Mouse (Mus musculus): ENCODE measurements around the gene Micall2. TPM values are rescaled to one million over a fixed set of nuclear protein-coding genes. Genes with fewer than 3 reads are reported as not detected.
"Not testable (repeated sequence)": the region's sequence is repeated elsewhere in the genome, so short reads cannot be mapped to it uniquely, and the experiment has no call there.

The Micall2 gene
- polyA plus RNA-seq, 1 experiment from 2014 or later, result 12.7 TPM

- H3K4me3 ChIP-seq (replicated peaks; ENCODE audit: low read depth, low read length), result no peak overlapping the region
- no peak overlapping the region for H3K9ac ChIP-seq (replicated peaks; ENCODE audit: low read length)
- no peaks in the 10 kb centered on the region for H3K27me3 ChIP-seq (ENCODE audit: control insufficient read depth, insufficient read depth, low read length)
- peaks cover 95% of the 10 kb centered on the region for H3K36me3 ChIP-seq (ENCODE audit: control insufficient read depth, insufficient read depth, low read length)
- no peak for DNase-seq
- 91% methylated on average over 12 of the region's 12 CpGs for WGBS
- no peaks in the 10 kb centered on the region for H3K4me1 ChIP-seq (ENCODE audit: control insufficient read depth, insufficient read depth, low read length)
- H3K4me2 ChIP-seq (ENCODE audit: low read length), result no peak overlapping the region
- H3K9me3 ChIP-seq (ENCODE audit: control insufficient read depth, low read length), result no peaks in the 10 kb centered on the region
- no peak for ATAC-seq (ENCODE audit: low FRiP score, low TSS enrichment)
- no peak overlapping the region for H3K27ac ChIP-seq (replicated peaks; ENCODE audit: low read depth, low read length)
Observed at GRCm38 (mm10) chr5:139756135-139756534, 20.0 kb upstream of the Micall2 start.

- WGBS, result 28% methylated on average over 12 of the region's 12 CpGs
- H3K4me2 ChIP-seq (ENCODE audit: low read length), result no peak overlapping the region
- H3K4me1 ChIP-seq (ENCODE audit: control insufficient read depth, insufficient read depth, low read length), result no peaks in the 10 kb centered on the region
- no peak overlapping the region for H3K27ac ChIP-seq (replicated peaks; ENCODE audit: low read depth, low read length)
- peaks cover 95% of the 10 kb centered on the region for H3K36me3 ChIP-seq (ENCODE audit: control insufficient read depth, insufficient read depth, low read length)
- no peaks in the 10 kb centered on the region for H3K9me3 ChIP-seq (ENCODE audit: control insufficient read depth, low read length)
- DNase-seq, result peak; percentile 77
- H3K9ac ChIP-seq (replicated peaks; ENCODE audit: low read length), result no peak overlapping the region
- no peak for ATAC-seq (ENCODE audit: low FRiP score, low TSS enrichment)
- no peak overlapping the region for H3K4me3 ChIP-seq (replicated peaks; ENCODE audit: low read depth, low read length)
- H3K27me3 ChIP-seq (ENCODE audit: control insufficient read depth, insufficient read depth, low read length), result no peaks in the 10 kb centered on the region
Observed at GRCm38 (mm10) chr5:139754753-139755152, 18.6 kb upstream of the Micall2 start.

GRCm38 (mm10) chr5:139750535-139750934 is 14.4 kb upstream of the Micall2 start:
- Histone ChIP-seq H3K27me3 (ENCODE audit: control insufficient read depth, insufficient read depth, low read length) (no peaks in the 10 kb centered on the region), H3K4me1 (ENCODE audit: control insufficient read depth, insufficient read depth, low read length) (no peaks in the 10 kb centered on the region), H3K27ac (replicated peaks; ENCODE audit: low read depth, low read length) (no peak overlapping the region), H3K9ac (replicated peaks; ENCODE audit: low read length) (no peak overlapping the region), H3K4me3 (replicated peaks; ENCODE audit: low read depth, low read length) (no peak overlapping the region), H3K4me2 (ENCODE audit: low read length) (no peak overlapping the region), H3K9me3 (ENCODE audit: control insufficient read depth, low read length) (no peaks in the 10 kb centered on the region), H3K36me3 (ENCODE audit: control insufficient read depth, insufficient read depth, low read length) (peaks cover 53% of the 10 kb centered on the region)
- ATAC-seq (ENCODE audit: low FRiP score, low TSS enrichment) (no peak), DNase-seq (peak; percentile 84)

GRCm38 (mm10) chr5:139749413-139750125 is 13.4 kb upstream of the Micall2 start:
- ATAC-seq (ENCODE audit: low FRiP score, low TSS enrichment) (no peak), DNase-seq (no peak)
- no peak overlapping the region for H3K27ac ChIP-seq (replicated peaks; ENCODE audit: low read depth, low read length)
- H3K27me3 ChIP-seq (ENCODE audit: control insufficient read depth, insufficient read depth, low read length), result no peaks in the 10 kb centered on the region
- no peaks in the 10 kb centered on the region for H3K4me1 ChIP-seq (ENCODE audit: control insufficient read depth, insufficient read depth, low read length)
- H3K4me2 ChIP-seq (ENCODE audit: low read length), result no peak overlapping the region
- WGBS, result 90% methylated on average over 16 of the region's 16 CpGs
- no peaks in the 10 kb centered on the region for H3K9me3 ChIP-seq (ENCODE audit: control insufficient read depth, low read length)
- no peak overlapping the region for H3K9ac ChIP-seq (replicated peaks; ENCODE audit: low read length)
- H3K36me3 ChIP-seq (ENCODE audit: control insufficient read depth, insufficient read depth, low read length), result peaks cover 43% of the 10 kb centered on the region
- H3K4me3 ChIP-seq (replicated peaks; ENCODE audit: low read depth, low read length), result no peak overlapping the region

GRCm38 (mm10) chr5:139745771-139746170 is 9.6 kb upstream of the Micall2 start:
- Histone ChIP-seq H3K27ac (replicated peaks; ENCODE audit: low read depth, low read length) (no peak overlapping the region), H3K36me3 (ENCODE audit: control insufficient read depth, insufficient read depth, low read length) (peaks cover 10% of the 10 kb centered on the region), H3K4me2 (ENCODE audit: low read length) (no peak overlapping the region), H3K27me3 (ENCODE audit: control insufficient read depth, insufficient read depth, low read length) (no peaks in the 10 kb centered on the region), H3K4me3 (replicated peaks; ENCODE audit: low read depth, low read length) (no peak overlapping the region), H3K9me3 (ENCODE audit: control insufficient read depth, low read length) (no peaks in the 10 kb centered on the region), H3K9ac (replicated peaks; ENCODE audit: low read length) (no peak overlapping the region), H3K4me1 (ENCODE audit: control insufficient read depth, insufficient read depth, low read length) (no peaks in the 10 kb centered on the region)
- WGBS, result 8% methylated on average over 3 of the region's 3 CpGs
- ATAC-seq (ENCODE audit: low FRiP score, low TSS enrichment) (no peak; the same call in 1 of the 2 replicates), DNase-seq (peak; percentile 78)

- not testable (repeated sequence) for H3K27ac ChIP-seq (replicated peaks; ENCODE audit: low read depth, low read length); DNase-seq; ATAC-seq (ENCODE audit: low FRiP score, low TSS enrichment); H3K36me3 ChIP-seq (ENCODE audit: control insufficient read depth, insufficient read depth, low read length); H3K27me3 ChIP-seq (ENCODE audit: control insufficient read depth, insufficient read depth, low read length); H3K9ac ChIP-seq (replicated peaks; ENCODE audit: low read length); H3K4me2 ChIP-seq (ENCODE audit: low read length); H3K4me1 ChIP-seq (ENCODE audit: control insufficient read depth, insufficient read depth, low read length); H3K9me3 ChIP-seq (ENCODE audit: control insufficient read depth, low read length); H3K4me3 ChIP-seq (replicated peaks; ENCODE audit: low read depth, low read length)
- 60% methylated on average over 3 of the region's 3 CpGs for WGBS
Observed at GRCm38 (mm10) chr5:139742640-139743039, 6.5 kb upstream of the Micall2 start.

GRCm38 (mm10) chr5:139738592-139739315 is 2.6 kb upstream of the Micall2 start:
- H3K36me3 ChIP-seq (ENCODE audit: control insufficient read depth, insufficient read depth, low read length), result no peaks in the 10 kb centered on the region
- no peaks in the 10 kb centered on the region for H3K9me3 ChIP-seq (ENCODE audit: control insufficient read depth, low read length)
- no peak for DNase-seq
- ATAC-seq (ENCODE audit: low FRiP score, low TSS enrichment), result no peak
- H3K4me3 ChIP-seq (replicated peaks; ENCODE audit: low read depth, low read length), result no peak overlapping the region
- H3K27me3 ChIP-seq (ENCODE audit: control insufficient read depth, insufficient read depth, low read length), result no peaks in the 10 kb centered on the region
- 72% methylated on average over 7 of the region's 7 CpGs for WGBS
- H3K4me1 ChIP-seq (ENCODE audit: control insufficient read depth, insufficient read depth, low read length), result peaks cover 24% of the 10 kb centered on the region
- H3K4me2 ChIP-seq (ENCODE audit: low read length), result no peak overlapping the region
- no peak overlapping the region for H3K9ac ChIP-seq (replicated peaks; ENCODE audit: low read length)
- H3K27ac ChIP-seq (replicated peaks; ENCODE audit: low read depth, low read length), result no peak overlapping the region

GRCm38 (mm10) chr5:139737841-139738591 is 1.9 kb upstream of the Micall2 start:
- ATAC-seq (ENCODE audit: low FRiP score, low TSS enrichment) (no peak), DNase-seq (no peak)
- H3K4me1 ChIP-seq (ENCODE audit: control insufficient read depth, insufficient read depth, low read length), result peaks cover 29% of the 10 kb centered on the region
- no peak overlapping the region for H3K9ac ChIP-seq (replicated peaks; ENCODE audit: low read length)
- no peak overlapping the region for H3K4me3 ChIP-seq (replicated peaks; ENCODE audit: low read depth, low read length)
- no peak overlapping the region for H3K27ac ChIP-seq (replicated peaks; ENCODE audit: low read depth, low read length)
- WGBS, result 87% methylated on average over 14 of the region's 14 CpGs
- H3K27me3 ChIP-seq (ENCODE audit: control insufficient read depth, insufficient read depth, low read length), result no peaks in the 10 kb centered on the region
- no peaks in the 10 kb centered on the region for H3K36me3 ChIP-seq (ENCODE audit: control insufficient read depth, insufficient read depth, low read length)
- H3K9me3 ChIP-seq (ENCODE audit: control insufficient read depth, low read length), result no peaks in the 10 kb centered on the region
- H3K4me2 ChIP-seq (ENCODE audit: low read length), result no peak overlapping the region

All from midbrain, embryonic 14.5 days (tissue).